Mouse (Mus musculus) lung, postnatal 0 days (tissue): ENCODE measurements around the gene Gnai2.

Experiments
- CTCF ChIP-seq: IDR thresholded peaks from 2 replicates; pipeline ENCODE4 v1.5.1; 2016; ENCODE audit warnings: antibody characterized with exemption, mild to moderate bottlenecking
- EP300 ChIP-seq: IDR thresholded peaks from 2 replicates; pipeline ENCODE4 v1.6.1; 2016; ENCODE audit warnings: antibody characterized with exemption, mild to moderate bottlenecking, control low read depth

DNA sequence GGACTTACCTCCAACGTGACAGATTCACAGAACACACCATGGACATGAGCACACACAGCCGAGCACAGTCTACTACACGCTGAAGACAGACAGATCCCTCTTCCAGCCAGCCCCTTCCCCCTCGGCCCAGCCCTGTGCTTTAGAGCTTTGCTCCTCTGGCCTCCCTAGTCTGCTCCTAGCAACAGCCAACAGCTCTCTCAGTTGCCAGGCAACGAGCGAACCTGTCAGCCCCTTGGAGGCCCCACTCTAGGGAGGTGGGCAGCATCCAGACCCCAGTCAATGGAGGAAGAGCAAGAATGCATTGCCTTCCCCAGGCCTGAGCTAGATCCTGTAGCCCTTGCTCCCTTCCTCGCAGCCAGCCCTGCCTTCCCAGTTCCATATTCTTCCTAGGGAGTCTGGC lies 1.9 kb upstream of the Gnai2 start:
- TF ChIP-seq CTCF (no peak), EP300 (no peak)
